Mouse (Mus musculus) frontal cortex, postnatal 25 days (tissue): ENCODE measurements around the gene Serpinb3b.
"Not testable (repeated sequence)": the region's sequence is repeated elsewhere in the genome, so short reads cannot be mapped to it uniquely, and the experiment has no call there.

Source experiments
- DNase-seq, 2 experiments: peaks; one replicate each; pipeline ENCODE4 v3.0.0; 2022; ENCODE audit warnings: low spot score in 2 of 2

The Serpinb3b gene

DNA sequence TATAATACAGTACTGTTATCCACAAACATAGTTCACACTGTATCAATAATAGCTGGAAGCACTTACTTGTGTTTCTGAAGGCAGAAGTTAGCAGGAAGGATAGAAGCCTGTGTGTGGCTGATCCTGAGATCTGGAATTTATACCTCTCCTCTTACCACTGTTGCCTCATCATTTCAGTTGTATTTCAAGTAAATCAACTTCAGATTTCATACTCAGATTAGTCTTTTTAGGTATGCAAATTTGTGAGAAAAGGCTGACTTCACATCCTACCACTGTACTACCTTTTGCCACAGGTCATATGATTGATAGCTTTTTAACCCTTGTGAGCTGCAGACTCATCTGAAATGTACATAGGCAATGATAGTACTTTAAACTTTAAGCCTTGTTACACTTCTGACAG lies at the start of gene Serpinb3b, which contains the start of gene Serpinb3c:
Gene Serpinb3b (minus strand): TSS at position 101 of the 400 bp plus-strand sequence.
Gene Serpinb3c (minus strand): TSS at position 111 of the 400 bp plus-strand sequence.
- not testable (repeated sequence) for DNase-seq

DNA sequence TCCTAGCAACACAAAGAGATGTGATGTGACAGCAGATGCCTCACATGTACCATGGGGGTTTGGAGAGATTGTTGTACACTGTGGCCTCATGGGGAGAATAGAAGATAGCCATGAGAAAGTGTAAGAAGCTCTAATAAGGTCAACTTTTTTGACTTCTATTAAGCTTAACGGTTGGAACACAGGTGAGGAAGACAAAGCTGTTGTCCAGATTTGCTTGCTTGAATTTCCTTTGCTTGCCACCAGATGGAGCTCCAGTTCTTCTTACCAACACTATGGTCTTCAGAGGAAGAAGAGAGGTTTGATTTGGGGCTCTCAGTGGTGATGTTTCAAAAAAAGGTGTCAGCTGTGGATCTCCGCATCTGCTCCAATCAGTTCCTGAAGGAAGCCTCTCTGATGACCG lies 35.0 kb downstream of the Serpinb3b start:
- DNase-seq = peak; percentile 3 to 5

DNA sequence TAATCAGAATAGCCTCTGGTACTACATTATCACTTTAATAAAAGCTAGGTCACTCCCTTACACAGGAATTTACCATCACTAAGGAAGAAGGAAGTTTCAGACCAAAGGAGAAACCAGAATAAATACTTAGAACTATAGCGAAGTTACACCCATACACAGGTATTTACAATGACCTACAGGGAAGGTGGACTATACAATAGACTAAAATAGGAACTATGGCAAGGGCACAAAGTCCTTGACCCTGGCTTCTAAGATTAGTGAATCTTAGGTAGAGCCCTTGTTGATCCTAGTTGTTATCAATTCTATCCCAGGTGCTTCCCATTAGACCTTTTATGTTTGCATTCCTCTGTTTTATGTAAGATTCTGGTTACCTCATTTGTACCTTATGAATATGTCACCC lies 60.9 kb downstream of the Serpinb3b start:
- not testable (repeated sequence) for DNase-seq

DNA sequence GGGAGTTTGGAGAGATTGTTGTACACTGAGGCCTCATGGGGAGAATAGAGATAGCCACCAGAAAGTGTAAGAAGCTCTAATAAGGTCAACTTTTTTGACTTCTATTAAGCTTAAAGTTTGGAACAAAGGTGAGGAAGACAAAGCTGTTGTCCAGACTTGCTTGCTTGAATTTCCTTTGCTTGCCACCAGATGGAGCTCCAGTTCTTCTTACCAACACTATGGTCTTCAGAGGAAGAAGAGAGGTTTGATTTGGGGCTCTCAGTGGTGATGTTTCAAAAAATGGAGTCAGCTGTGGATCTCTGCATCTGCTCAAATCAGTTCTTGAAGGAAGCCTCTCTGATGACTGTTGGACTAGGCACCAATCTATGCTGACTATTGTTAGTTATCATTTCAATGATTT lies 150.7 kb downstream of the Serpinb3b start:
- peak in 1 of 2 experiments; percentile 7 for DNase-seq
